Mouse (Mus musculus) limb, embryonic 10.5 days (tissue): ENCODE measurements around the gene Psmb5. TPM values are rescaled to one million over a fixed set of nuclear protein-coding genes. Genes with fewer than 3 reads are reported as not detected.
A peak's percentile ranks its signal among the peaks of the same experiment; 100 is the strongest.
"Not testable (repeated sequence)": the region's sequence is repeated elsewhere in the genome, so short reads cannot be mapped to it uniquely, and the experiment has no call there.

Source experiments
- DNase-seq: peaks from one replicate; pipeline ENCODE4 v3.0.0-alpha.2; 2017; ENCODE audit warnings: low spot score
- H3K27ac ChIP-seq: fragments of 300-500 bp; sonication (generic); 2 replicates; pipeline ENCODE4 v1.5.1; 2016; ENCODE audit warnings: mild to moderate bottlenecking
- H3K27me3 ChIP-seq: fragments of 300-500 bp; sonication (generic); 2 replicates; pipeline ENCODE4 v1.6.1; 2016; ENCODE audit warnings: low read depth, mild to moderate bottlenecking; ENCODE audit not compliant: poor library complexity, severe bottlenecking
- H3K36me3 ChIP-seq: fragments of 300-500 bp; sonication (generic); 2 replicates; pipeline ENCODE4 v1.6.1; 2016; ENCODE audit warnings: mild to moderate bottlenecking, moderate library complexity
- H3K4me1 ChIP-seq: fragments of 300-500 bp; sonication (generic); 2 replicates; pipeline ENCODE4 v1.6.1; 2016
- H3K4me3 ChIP-seq: fragments of 300-500 bp; sonication (generic); 2 replicates; pipeline ENCODE4 v1.5.1; 2016; ENCODE audit warnings: mild to moderate bottlenecking, moderate library complexity
- H3K9me3 ChIP-seq: fragments of 300-500 bp; sonication (generic); replicated peaks from 2 replicates; pipeline ENCODE4 v1.6.1; 2016; ENCODE audit warnings: mild to moderate bottlenecking
- WGBS: fragments of 180-500 bp; shearing (Covaris S2); methylation state at CpG from one replicate; pipeline ENCODE4 v1.1.7; 2016; 5-methylcytosine and 5-hydroxymethylcytosine counted together
- polyA plus RNA-seq: library from polyadenylated mRNA; unstranded; fragments of >200 nt; fragmentation: Nextera tagmentation; extraction: Ambion mirVana; gene quantifications from 2 replicates; pipeline ENCODE4 v1.2.1, GENCODE M21; 2016

Gene Psmb5
- polyA plus RNA-seq, 1 experiment from 2014 or later: 508 TPM

GRCm38 (mm10) chr14:54623334-54623733, 5.5 kb upstream of the Psmb5 start:
- H3K27ac ChIP-seq: no peak overlapping the region
- H3K4me3 ChIP-seq: no peak overlapping the region
- DNase-seq: no peak
- WGBS: 87% methylated on average over 6 of the region's 6 CpGs
- H3K9me3 ChIP-seq: no peaks in the 10 kb centered on the region
- no peaks in the 10 kb centered on the region for H3K4me1 ChIP-seq
- no peaks in the 10 kb centered on the region for H3K27me3 ChIP-seq
- no peaks in the 10 kb centered on the region for H3K36me3 ChIP-seq

- H3K9me3 ChIP-seq: no peaks in the 10 kb centered on the region
- no peak within 1 kb of the TSS for H3K4me3 ChIP-seq
- DNase-seq: no peak
- H3K27ac ChIP-seq: no peak within 1 kb of the TSS
- peaks cover 8% of the 10 kb centered on the region for H3K4me1 ChIP-seq
- WGBS: 91% methylated on average over 1 of the region's 1 CpGs
- H3K36me3 ChIP-seq: peaks cover 5% of the 10 kb centered on the region
- H3K27me3 ChIP-seq: no peaks in the 10 kb centered on the region
Observed at GRCm38 (mm10) chr14:54621133-54621532, 3.3 kb upstream of the Psmb5 start, which contains the start of gene Psmb11. TSS of gene Psmb11 (plus strand) at chr14:54621433.

- peak overlapping the region; percentile 92 for H3K27ac ChIP-seq
- H3K9me3 ChIP-seq: no peaks in the 10 kb centered on the region
- peak; percentile 71 for DNase-seq
- 1% methylated on average over 38 of the region's 38 CpGs for whole genome bisulfite sequencing
- H3K4me1 ChIP-seq: peaks cover 8% of the 10 kb centered on the region
- H3K4me3 ChIP-seq: peak overlapping the region; percentile 75
- H3K27me3 ChIP-seq: no peaks in the 10 kb centered on the region
- peaks cover 42% of the 10 kb centered on the region for H3K36me3 ChIP-seq
Observed at GRCm38 (mm10) chr14:54617152-54617896, 498 bp downstream of the Psmb5 start.

- peaks cover 8% of the 10 kb centered on the region for H3K4me1 ChIP-seq
- no peaks in the 10 kb centered on the region for H3K27me3 ChIP-seq
- DNase-seq: no peak
- H3K27ac ChIP-seq: no peak overlapping the region
- no peaks in the 10 kb centered on the region for H3K9me3 ChIP-seq
- peaks cover 50% of the 10 kb centered on the region for H3K36me3 ChIP-seq
- 96% methylated on average over 16 of the region's 16 CpGs for WGBS
- H3K4me3 ChIP-seq: peak overlapping the region; percentile 75
Observed at GRCm38 (mm10) chr14:54616226-54616825, 1.5 kb downstream of the Psmb5 start.

GRCm38 (mm10) chr14:54614130-54614529, 3.7 kb downstream of the Psmb5 start:
- peaks cover 65% of the 10 kb centered on the region for H3K36me3 ChIP-seq
- whole genome bisulfite sequencing: 95% methylated on average over 16 of the region's 16 CpGs

GRCm38 (mm10) chr14:54610648-54611047, 7.2 kb downstream of the Psmb5 start:
- no peak overlapping the region for H3K27ac ChIP-seq
- no peak for DNase-seq
- no peaks in the 10 kb centered on the region for H3K9me3 ChIP-seq
- no peaks in the 10 kb centered on the region for H3K27me3 ChIP-seq
- peaks cover 55% of the 10 kb centered on the region for H3K36me3 ChIP-seq
- 85% methylated on average over 6 of the region's 6 CpGs for WGBS
- H3K4me1 ChIP-seq: peaks cover 6% of the 10 kb centered on the region
- no peak overlapping the region for H3K4me3 ChIP-seq

More at GRCm38 (mm10) chr14:54614130-54614529, 3.7 kb downstream of the Psmb5 start:
- not testable (repeated sequence) for H3K27ac ChIP-seq, H3K27me3 ChIP-seq, H3K4me1 ChIP-seq, DNase-seq, H3K4me3 ChIP-seq, H3K9me3 ChIP-seq

GRCm38 (mm10) chr14:54609962-54610361, 7.9 kb downstream of the Psmb5 start:
- no peaks in the 10 kb centered on the region for H3K27me3 ChIP-seq
- peaks cover 48% of the 10 kb centered on the region for H3K36me3 ChIP-seq
- WGBS: 87% methylated on average over 4 of the region's 4 CpGs
- H3K27ac ChIP-seq: no peak overlapping the region
- H3K4me3 ChIP-seq: no peak overlapping the region
- DNase-seq: no peak
- H3K4me1 ChIP-seq: peaks cover 6% of the 10 kb centered on the region
- no peaks in the 10 kb centered on the region for H3K9me3 ChIP-seq

- Histone ChIP-seq H3K9me3 (no peaks in the 10 kb centered on the region), H3K27ac (no peak overlapping the region), H3K36me3 (peaks cover 41% of the 10 kb centered on the region), H3K4me3 (no peak overlapping the region), H3K27me3 (no peaks in the 10 kb centered on the region), H3K4me1 (peaks cover 13% of the 10 kb centered on the region)
- 74% methylated on average over 4 of the region's 4 CpGs for WGBS
- no peak for DNase-seq
Observed at GRCm38 (mm10) chr14:54609245-54609644, 8.6 kb downstream of the Psmb5 start.

GRCm38 (mm10) chr14:54607226-54607625, 10.6 kb downstream of the Psmb5 start:
- peaks cover 21% of the 10 kb centered on the region for H3K4me1 ChIP-seq
- no peak overlapping the region for H3K4me3 ChIP-seq
- peaks cover 23% of the 10 kb centered on the region for H3K36me3 ChIP-seq
- no peaks in the 10 kb centered on the region for H3K27me3 ChIP-seq
- 55% methylated on average over 8 of the region's 8 CpGs for WGBS
- no peak overlapping the region for H3K27ac ChIP-seq
- H3K9me3 ChIP-seq: no peaks in the 10 kb centered on the region
- DNase-seq: no peak

GRCm38 (mm10) chr14:54605752-54606321, 12.0 kb downstream of the Psmb5 start, which contains the start of gene 4931414P19Rik:
TSS of gene 4931414P19Rik (minus strand) at chr14:54605993.
- peaks cover 21% of the 10 kb centered on the region for H3K4me1 ChIP-seq
- no peaks in the 10 kb centered on the region for H3K9me3 ChIP-seq
- peak within 1 kb of the TSS; percentile 89 for H3K27ac ChIP-seq
- DNase-seq: peak; percentile 85
- H3K27me3 ChIP-seq: no peaks in the 10 kb centered on the region
- under 1% methylated on average over 39 of the region's 39 CpGs for WGBS
- peak within 1 kb of the TSS; percentile 54 for H3K4me3 ChIP-seq
- peaks cover 10% of the 10 kb centered on the region for H3K36me3 ChIP-seq

- H3K36me3 ChIP-seq: peaks cover 11% of the 10 kb centered on the region
- 83% methylated on average over 8 of the region's 8 CpGs for WGBS
- H3K9me3 ChIP-seq: no peaks in the 10 kb centered on the region
Observed at GRCm38 (mm10) chr14:54603686-54604085, 14.1 kb downstream of the Psmb5 start.

GRCm38 (mm10) chr14:54603038-54603654, 14.7 kb downstream of the Psmb5 start:
- H3K4me1 ChIP-seq: peaks cover 21% of the 10 kb centered on the region
- peak; percentile 92 for DNase-seq
- no peaks in the 10 kb centered on the region for H3K9me3 ChIP-seq
- H3K27me3 ChIP-seq: no peaks in the 10 kb centered on the region
- peak overlapping the region; percentile 70 for H3K4me3 ChIP-seq
- WGBS: under 1% methylated on average over 46 of the region's 46 CpGs
- H3K27ac ChIP-seq: peak overlapping the region; percentile 96
- peaks cover 14% of the 10 kb centered on the region for H3K36me3 ChIP-seq

More at GRCm38 (mm10) chr14:54603686-54604085, 14.1 kb downstream of the Psmb5 start:
- H3K27ac ChIP-seq: peak overlapping the region; percentile 96
- no peak for DNase-seq
- peaks cover 21% of the 10 kb centered on the region for H3K4me1 ChIP-seq
- no peaks in the 10 kb centered on the region for H3K27me3 ChIP-seq
- peak overlapping the region; percentile 70 for H3K4me3 ChIP-seq
